Mouse (Mus musculus) large intestine, adult 2 months (tissue): ENCODE results near the gene Sox12. TPM values are rescaled to one million over a fixed set of nuclear protein-coding genes. Genes with fewer than 3 reads are reported as not detected.
A peak's percentile ranks its signal among the peaks of the same experiment; 100 is the strongest.
"Not testable (repeated sequence)": the region's sequence is repeated elsewhere in the genome, so short reads cannot be mapped to it uniquely, and the experiment has no call there.

ENCODE experiments used
- DNase-seq: peaks from one replicate; pipeline ENCODE4 v3.0.0-alpha.2; 2012; ENCODE audit warnings: low read depth, low spot score
- WGBS: fragments of 180-500 bp; shearing (Covaris S2); methylation state at CpG from one replicate; pipeline ENCODE4 v1.1.7; 2018; 5-methylcytosine and 5-hydroxymethylcytosine counted together
- polyA plus RNA-seq: library from polyadenylated mRNA; depleted of rRNA; stranded (reverse); fragments of >200 nt; gene quantifications from 2 replicates; pipeline ENCODE4 v1.2.3, GENCODE M21; 2012; rRNA removed

Sox12 gene
- polyA plus RNA-seq, result 1.9 and 2.0 TPM in 2 replicates

GRCm38 (mm10) chr2:152397680-152398435 lies at the start of gene Sox12:
Sox12 (minus strand) TSS chr2:152398063.
- under 1% methylated on average over 82 of the region's 104 CpGs for WGBS
- DNase-seq, result peak; percentile 56

GRCm38 (mm10) chr2:152447461-152447860 lies 49.6 kb upstream of the Sox12 start:
- DNase-seq, result no peak
- 27% methylated on average over 5 of the region's 5 CpGs for WGBS

GRCm38 (mm10) chr2:152446642-152447041 lies 48.8 kb upstream of the Sox12 start:
- WGBS, result 61% methylated on average over 2 of the region's 2 CpGs
- DNase-seq, result no peak

- DNase-seq, result no peak
- 75% methylated on average over 8 of the region's 8 CpGs for WGBS
These were observed 45.4 kb upstream of the Sox12 start for GRCm38 (mm10) chr2:152443281-152443680.

- DNase-seq, result no peak
- 81% methylated on average over 4 of the region's 4 CpGs for WGBS
These were observed 44.5 kb upstream of the Sox12 start for GRCm38 (mm10) chr2:152442322-152442721.

- no peak for DNase-seq
- WGBS, result 63% methylated on average over 2 of the region's 2 CpGs
These were observed 42.0 kb upstream of the Sox12 start for GRCm38 (mm10) chr2:152439833-152440232.

GRCm38 (mm10) chr2:152438963-152439362 lies 41.1 kb upstream of the Sox12 start:
- no peak for DNase-seq
- WGBS, result 79% methylated on average over 1 of the region's 1 CpGs

- DNase-seq, result peak; percentile 29
- 6% methylated on average over 23 of the region's 23 CpGs for WGBS
These were observed 39.4 kb upstream of the Sox12 start for GRCm38 (mm10) chr2:152436983-152437860.

- WGBS, result 87% methylated on average over 7 of the region's 7 CpGs
- no peak for DNase-seq
These were observed 38.6 kb upstream of the Sox12 start for GRCm38 (mm10) chr2:152436405-152436901.

- 78% methylated on average over 2 of the region's 2 CpGs for WGBS
These were observed 30.6 kb upstream of the Sox12 start for GRCm38 (mm10) chr2:152428481-152428880.

GRCm38 (mm10) chr2:152427493-152427892 lies 29.6 kb upstream of the Sox12 start:
- DNase-seq, result no peak
- WGBS, result 22% methylated on average over 12 of the region's 12 CpGs

More at GRCm38 (mm10) chr2:152428481-152428880, 30.6 kb upstream of the Sox12 start:
- not testable (repeated sequence) for DNase-seq

- no peak for DNase-seq
- WGBS, result 95% methylated on average over 3 of the region's 3 CpGs
These were observed 17.9 kb upstream of the Sox12 start for GRCm38 (mm10) chr2:152415786-152416185.

GRCm38 (mm10) chr2:152415287-152415686 lies 17.4 kb upstream of the Sox12 start, which contains the start of gene 6820408C15Rik:
6820408C15Rik (plus strand) TSS chr2:152415587.
- 45% methylated on average over 4 of the region's 4 CpGs for WGBS
- DNase-seq, result no peak

- 2% methylated on average over 65 of the region's 65 CpGs for WGBS
- no peak for DNase-seq
These were observed 16.8 kb upstream of the Sox12 start, which contains the start of gene Zcchc3 for GRCm38 (mm10) chr2:152414591-152415165. Zcchc3 (minus strand) TSS chr2:152415027.

GRCm38 (mm10) chr2:152413765-152414584 lies 16.1 kb upstream of the Sox12 start:
- no peak for DNase-seq

GRCm38 (mm10) chr2:152413158-152413764 lies 15.4 kb upstream of the Sox12 start:
- WGBS, result 40% methylated on average over 21 of the region's 21 CpGs
- no peak for DNase-seq

More at GRCm38 (mm10) chr2:152413765-152414584, 16.1 kb upstream of the Sox12 start:
- 7% methylated on average over 85 of the region's 86 CpGs for WGBS

- 53% methylated on average over 15 of the region's 15 CpGs for WGBS
- no peak for DNase-seq
These were observed 14.8 kb upstream of the Sox12 start for GRCm38 (mm10) chr2:152412526-152413157.

GRCm38 (mm10) chr2:152411471-152411870 lies 13.6 kb upstream of the Sox12 start:
- DNase-seq, result no peak
- WGBS, result 67% methylated on average over 7 of the region's 7 CpGs
